Mouse (Mus musculus) lung, embryonic 15.5 days (tissue): Measurements from ENCODE around the gene Slc19a2. TPM values are rescaled to one million over a fixed set of nuclear protein-coding genes. Genes with fewer than 3 reads are reported as not detected.
"Not testable (repeated sequence)": the region's sequence is repeated elsewhere in the genome, so short reads cannot be mapped to it uniquely, and the experiment has no call there.

ENCODE experiments used
- ATAC-seq: fragments of 200-750 bp; cut with Nextera tagmentation; 2 replicates; pipeline ENCODE4 v1.8.0; 2017; ENCODE audit warnings: moderate number of reproducible peaks, borderline replicate concordance; ENCODE audit not compliant: low FRiP score, low TSS enrichment; ENCODE audit errors: extremely low read depth
- H3K27ac ChIP-seq: fragments of 300-500 bp; sonication (generic); 2 replicates; pipeline ENCODE4 v1.5.1; 2015; ENCODE audit warnings: moderate library complexity, mild to moderate bottlenecking, inconsistent platforms
- H3K27me3 ChIP-seq: fragments of 300-500 bp; sonication (generic); 2 replicates; pipeline ENCODE4 v1.6.1; 2015; ENCODE audit warnings: inconsistent platforms
- H3K36me3 ChIP-seq: fragments of 300-500 bp; sonication (generic); 2 replicates; pipeline ENCODE4 v1.6.1; 2015; ENCODE audit warnings: inconsistent platforms
- H3K4me1 ChIP-seq: fragments of 300-500 bp; sonication (generic); 2 replicates; pipeline ENCODE4 v1.6.1; 2015; ENCODE audit warnings: inconsistent platforms
- H3K4me2 ChIP-seq: fragments of 300-500 bp; sonication (generic); 2 replicates; pipeline ENCODE4 v1.6.1; 2015; ENCODE audit warnings: inconsistent platforms, mild to moderate bottlenecking, moderate library complexity
- H3K4me3 ChIP-seq: fragments of 300-500 bp; sonication (generic); 2 replicates; pipeline ENCODE4 v1.5.1; 2015; ENCODE audit warnings: mild to moderate bottlenecking, inconsistent platforms
- H3K9ac ChIP-seq: fragments of 300-500 bp; sonication (generic); 2 replicates; pipeline ENCODE4 v1.6.1; 2015; ENCODE audit warnings: inconsistent platforms
- H3K9me3 ChIP-seq: fragments of 300-500 bp; sonication (generic); 2 replicates; pipeline ENCODE4 v1.6.1; 2016; ENCODE audit warnings: inconsistent platforms
- WGBS: fragments of 180-500 bp; shearing (Covaris S2); methylation state at CpG from one replicate; pipeline ENCODE4 v1.1.7; 2015; 5-methylcytosine and 5-hydroxymethylcytosine counted together
- polyA plus RNA-seq: library from polyadenylated mRNA; unstranded; fragments of >200 nt; fragmentation: Nextera tagmentation; extraction: Ambion mirVana; gene quantifications from 2 replicates; pipeline ENCODE4 v1.2.1, GENCODE M21; 2015

The Slc19a2 gene
- polyA plus RNA-seq, 1 experiment from 2014 or later, result 7.5 TPM

GRCm38 (mm10) chr1:164231937-164232570 lies 16.8 kb upstream of the Slc19a2 start:
- 76% methylated on average over 2 of the region's 4 CpGs for WGBS
- not testable (repeated sequence) for H3K9ac ChIP-seq, H3K4me2 ChIP-seq, H3K27ac ChIP-seq, H3K27me3 ChIP-seq, H3K4me3 ChIP-seq, ATAC-seq, H3K4me1 ChIP-seq, H3K36me3 ChIP-seq, H3K9me3 ChIP-seq

GRCm38 (mm10) chr1:164233447-164233846 lies 15.4 kb upstream of the Slc19a2 start:
- Histone ChIP-seq H3K4me3 (no peak overlapping the region), H3K4me1 (no peaks in the 10 kb centered on the region), H3K9ac (no peak overlapping the region), H3K27ac (no peak overlapping the region), H3K4me2 (no peak overlapping the region), H3K27me3 (no peaks in the 10 kb centered on the region), H3K9me3 (no peaks in the 10 kb centered on the region), H3K36me3 (no peaks in the 10 kb centered on the region)
- 71% methylated on average over 1 of the region's 1 CpGs for WGBS
- no peak; the same call in 1 of the 2 replicates for ATAC-seq

GRCm38 (mm10) chr1:164235078-164235477 lies 13.8 kb upstream of the Slc19a2 start:
- no peak overlapping the region for H3K4me3 ChIP-seq
- H3K27me3 ChIP-seq, result no peaks in the 10 kb centered on the region
- H3K9me3 ChIP-seq, result no peaks in the 10 kb centered on the region
- H3K4me1 ChIP-seq, result no peaks in the 10 kb centered on the region
- ATAC-seq, result no peak
- no peak overlapping the region for H3K27ac ChIP-seq
- H3K36me3 ChIP-seq, result no peaks in the 10 kb centered on the region
- no peak overlapping the region for H3K4me2 ChIP-seq
- no peak overlapping the region for H3K9ac ChIP-seq
- 33% methylated on average over 7 of the region's 7 CpGs for WGBS

GRCm38 (mm10) chr1:164236078-164236477 lies 12.8 kb upstream of the Slc19a2 start:
- H3K9me3 ChIP-seq, result no peaks in the 10 kb centered on the region
- H3K9ac ChIP-seq, result no peak overlapping the region
- no peaks in the 10 kb centered on the region for H3K27me3 ChIP-seq
- no peak overlapping the region for H3K4me2 ChIP-seq
- no peak for ATAC-seq
- WGBS, result 48% methylated on average over 7 of the region's 7 CpGs
- no peak overlapping the region for H3K27ac ChIP-seq
- no peaks in the 10 kb centered on the region for H3K36me3 ChIP-seq
- H3K4me3 ChIP-seq, result no peak overlapping the region
- H3K4me1 ChIP-seq, result no peaks in the 10 kb centered on the region

DNA sequence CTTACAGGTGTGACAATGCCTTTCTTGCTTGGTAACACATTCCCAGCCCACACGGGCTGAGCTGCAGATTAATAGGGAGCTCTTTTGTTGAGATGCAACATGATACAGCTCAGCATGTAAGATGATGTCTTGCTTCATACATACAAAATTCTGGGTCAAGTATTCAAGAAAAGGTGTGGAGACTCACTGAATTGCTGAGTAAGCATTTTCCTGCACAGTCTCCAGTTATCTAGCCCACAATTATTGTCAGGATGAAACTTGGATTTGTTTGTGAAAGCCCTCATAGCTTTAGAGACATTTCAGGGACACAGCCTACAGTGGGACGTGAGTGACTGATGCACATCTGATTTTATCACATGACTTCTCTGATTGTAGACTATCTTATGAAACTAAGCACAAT lies 7.4 kb upstream of the Slc19a2 start:
- WGBS, result 84% methylated on average over 2 of the region's 2 CpGs
- H3K4me1 ChIP-seq, result no peaks in the 10 kb centered on the region
- no peak for ATAC-seq

DNA sequence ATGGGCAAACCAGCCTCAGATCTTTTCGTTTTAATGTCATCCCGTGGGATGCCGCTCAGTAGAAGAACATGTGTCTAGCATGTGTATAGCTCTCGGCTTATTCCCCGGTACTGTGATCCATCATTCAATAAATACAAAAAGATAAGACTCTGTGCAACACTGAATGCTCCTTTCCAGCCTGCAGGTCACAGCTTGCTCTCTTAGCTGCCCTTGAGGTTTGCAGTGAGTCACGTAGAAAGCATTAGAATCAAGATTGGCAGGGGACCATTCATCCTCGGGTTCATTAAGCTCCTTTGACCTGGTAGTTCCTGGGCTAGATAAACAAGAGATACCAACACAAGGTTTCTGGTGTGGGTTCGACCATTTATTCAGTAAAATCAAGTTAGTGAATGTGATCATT lies 6.0 kb upstream of the Slc19a2 start:
- WGBS, result 51% methylated on average over 8 of the region's 8 CpGs
- no peaks in the 10 kb centered on the region for H3K9me3 ChIP-seq
- ATAC-seq, result no peak
- H3K36me3 ChIP-seq, result no peaks in the 10 kb centered on the region
- H3K9ac ChIP-seq, result no peak overlapping the region
- no peak overlapping the region for H3K27ac ChIP-seq
- no peaks in the 10 kb centered on the region for H3K27me3 ChIP-seq
- no peak overlapping the region for H3K4me3 ChIP-seq
- H3K4me1 ChIP-seq, result peaks cover 4% of the 10 kb centered on the region
- H3K4me2 ChIP-seq, result no peak overlapping the region

More for the DNA sequence above, 7.4 kb upstream of the Slc19a2 start:
- Histone ChIP-seq H3K27me3 (no peaks in the 10 kb centered on the region), H3K4me2 (no peak overlapping the region), H3K9ac (no peak overlapping the region), H3K36me3 (no peaks in the 10 kb centered on the region), H3K9me3 (no peaks in the 10 kb centered on the region), H3K27ac (no peak overlapping the region), H3K4me3 (no peak overlapping the region)

GRCm38 (mm10) chr1:164247442-164247841 lies 1.4 kb upstream of the Slc19a2 start:
- 41% methylated on average over 8 of the region's 8 CpGs for WGBS
- Histone ChIP-seq H3K4me1 (peaks cover 22% of the 10 kb centered on the region), H3K4me3 (no peak overlapping the region), H3K36me3 (no peaks in the 10 kb centered on the region), H3K9me3 (no peaks in the 10 kb centered on the region), H3K9ac (no peak overlapping the region), H3K27ac (peak overlapping the region; percentile 94; the same call in 1 of the 2 replicates), H3K4me2 (peak overlapping the region; percentile 86), H3K27me3 (no peaks in the 10 kb centered on the region)
- ATAC-seq, result no peak

- Histone ChIP-seq H3K27me3 (no peaks in the 10 kb centered on the region), H3K9ac (peak overlapping the region; percentile 55; the same call in 1 of the 2 replicates), H3K4me3 (peak overlapping the region; percentile 71), H3K27ac (peak overlapping the region; percentile 94), H3K4me2 (peak overlapping the region; percentile 86), H3K9me3 (no peaks in the 10 kb centered on the region), H3K36me3 (no peaks in the 10 kb centered on the region), H3K4me1 (peaks cover 27% of the 10 kb centered on the region)
- ATAC-seq, result no peak
- 17% methylated on average over 10 of the region's 10 CpGs for WGBS
Observed at GRCm38 (mm10) chr1:164247971-164248370, 875 bp upstream of the Slc19a2 start.

DNA sequence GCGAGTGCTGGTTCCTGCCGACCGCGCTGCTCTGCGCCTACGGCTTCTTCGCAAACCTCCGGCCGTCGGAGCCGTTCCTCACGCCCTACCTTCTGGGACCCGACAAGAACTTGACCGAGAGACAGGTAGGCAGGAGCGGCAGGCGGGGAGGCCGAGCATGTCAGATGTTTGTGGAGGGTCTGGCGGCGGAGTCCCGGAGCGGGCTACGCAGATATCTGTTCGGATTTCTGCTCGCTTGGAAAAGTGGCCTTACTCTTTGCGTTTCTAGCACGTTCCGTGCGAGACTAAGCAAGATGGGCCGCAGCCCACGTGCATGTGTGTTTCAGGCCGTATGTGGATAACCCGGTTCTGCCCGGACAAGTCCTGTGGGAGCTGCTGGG lies 476 bp downstream of the Slc19a2 start:
- under 1% methylated on average over 33 of the region's 33 CpGs for WGBS
- H3K27me3 ChIP-seq, result no peaks in the 10 kb centered on the region
- H3K9ac ChIP-seq, result peak overlapping the region; percentile 60
- H3K9me3 ChIP-seq, result no peaks in the 10 kb centered on the region
- H3K36me3 ChIP-seq, result no peaks in the 10 kb centered on the region
- peak; percentile 28 for ATAC-seq
- H3K27ac ChIP-seq, result peak overlapping the region; percentile 69
- H3K4me1 ChIP-seq, result peaks cover 27% of the 10 kb centered on the region
- peak overlapping the region; percentile 71 for H3K4me3 ChIP-seq
- peak overlapping the region; percentile 86 for H3K4me2 ChIP-seq

DNA sequence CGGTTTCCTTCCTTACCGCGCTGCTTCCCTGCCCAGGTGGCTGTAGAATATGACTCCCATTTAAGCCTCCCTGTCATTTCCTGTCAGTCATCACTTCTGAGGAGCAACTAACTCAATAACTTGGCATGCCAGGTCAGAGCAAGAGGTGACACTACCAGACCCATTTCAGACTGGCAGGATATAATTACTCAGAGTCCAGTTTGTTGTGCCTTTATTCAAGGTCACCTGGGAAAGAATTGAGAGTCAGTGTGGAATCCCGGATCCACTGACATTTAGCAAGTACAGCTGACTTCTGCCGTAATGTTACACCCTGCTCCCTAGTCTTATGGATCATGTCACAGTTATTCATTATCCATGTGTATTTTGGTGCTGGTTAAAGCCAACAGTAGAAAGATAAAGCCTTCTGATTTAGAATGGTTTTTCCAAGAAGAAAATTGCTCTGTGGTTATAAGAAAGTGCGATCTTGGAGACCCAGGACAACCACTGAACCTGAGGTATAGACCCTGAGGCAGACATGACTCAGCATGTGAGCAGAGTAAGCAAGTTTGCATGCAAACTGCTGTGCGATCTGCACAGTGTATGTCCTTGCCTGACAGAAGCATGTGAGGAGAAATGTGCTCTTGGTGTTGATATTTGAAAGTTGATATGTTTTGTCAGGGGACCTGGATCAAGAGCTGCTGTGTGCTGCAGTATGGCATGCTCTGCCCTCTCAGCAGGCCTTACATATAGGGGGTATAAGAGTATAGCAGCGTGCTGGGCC lies 1.7 kb downstream of the Slc19a2 start:
- Histone ChIP-seq H3K9ac (0 out of 2 replicates have a peak overlapping the region, but pooled peaks have one; percentile 60), H3K4me2 (peak overlapping the region; percentile 86), H3K9me3 (no peaks in the 10 kb centered on the region), H3K27ac (no peak overlapping the region), H3K36me3 (no peaks in the 10 kb centered on the region), H3K4me3 (peak overlapping the region; percentile 71), H3K4me1 (peaks cover 27% of the 10 kb centered on the region), H3K27me3 (no peaks in the 10 kb centered on the region)
- 49% methylated on average over 8 of the region's 8 CpGs for WGBS
- ATAC-seq, result no peak

GRCm38 (mm10) chr1:164251438-164251837 lies 2.6 kb downstream of the Slc19a2 start:
- no peak overlapping the region for H3K4me2 ChIP-seq
- 90% methylated on average over 1 of the region's 1 CpGs for WGBS
- H3K9ac ChIP-seq, result no peak overlapping the region
- H3K9me3 ChIP-seq, result no peaks in the 10 kb centered on the region
- peaks cover 27% of the 10 kb centered on the region for H3K4me1 ChIP-seq
- H3K36me3 ChIP-seq, result no peaks in the 10 kb centered on the region
- no peak for ATAC-seq
- H3K27me3 ChIP-seq, result no peaks in the 10 kb centered on the region
- H3K27ac ChIP-seq, result no peak overlapping the region
- H3K4me3 ChIP-seq, result no peak overlapping the region

GRCm38 (mm10) chr1:164252551-164252950 lies 3.7 kb downstream of the Slc19a2 start:
- no peak overlapping the region for H3K27ac ChIP-seq
- H3K4me2 ChIP-seq, result no peak overlapping the region
- WGBS, result 53% methylated on average over 5 of the region's 5 CpGs

More at GRCm38 (mm10) chr1:164252551-164252950, 3.7 kb downstream of the Slc19a2 start:
- H3K36me3 ChIP-seq, result no peaks in the 10 kb centered on the region
- no peaks in the 10 kb centered on the region for H3K27me3 ChIP-seq
- H3K9me3 ChIP-seq, result no peaks in the 10 kb centered on the region
- no peak for ATAC-seq
- H3K9ac ChIP-seq, result no peak overlapping the region
- no peak overlapping the region for H3K4me3 ChIP-seq
- peaks cover 26% of the 10 kb centered on the region for H3K4me1 ChIP-seq
